Mouse (Mus musculus) liver, embryonic 16.5 days (tissue): ENCODE results near the gene Gm20696. TPM values are rescaled to one million over a fixed set of nuclear protein-coding genes. Genes with fewer than 3 reads are reported as not detected.

ENCODE experiments used
- ATAC-seq: fragments of 200-750 bp; cut with Nextera tagmentation; 2 replicates; pipeline ENCODE4 v1.8.0; 2017; ENCODE audit warnings: low read depth, mild to moderate bottlenecking, moderate number of reproducible peaks, moderate library complexity
- H3K27ac ChIP-seq: fragments of 300-500 bp; sonication (generic); 2 replicates; pipeline ENCODE4 v1.5.1; 2014; ENCODE audit warnings: mild to moderate bottlenecking, low read length
- H3K27me3 ChIP-seq: fragments of 300-500 bp; sonication (generic); 2 replicates; pipeline ENCODE4 v1.6.1; 2014; ENCODE audit warnings: low read depth, low read length, mixed read lengths; ENCODE audit not compliant: control insufficient read depth, insufficient read depth
- H3K36me3 ChIP-seq: fragments of 300-500 bp; sonication (generic); 2 replicates; pipeline ENCODE4 v1.6.1; 2014; ENCODE audit warnings: mild to moderate bottlenecking; ENCODE audit not compliant: control insufficient read depth, insufficient read depth
- H3K4me1 ChIP-seq: fragments of 300-500 bp; sonication (generic); 2 replicates; pipeline ENCODE4 v1.6.1; 2014; ENCODE audit warnings: low read depth, low read length, mixed read lengths; ENCODE audit not compliant: control insufficient read depth
- H3K4me2 ChIP-seq: fragments of 300-500 bp; sonication (generic); 2 replicates; pipeline ENCODE4 v1.6.1; 2014; ENCODE audit warnings: low read depth, low read length, mixed read lengths
- H3K4me3 ChIP-seq: fragments of 300-500 bp; sonication (generic); 2 replicates; pipeline ENCODE4 v1.5.1; 2014; ENCODE audit warnings: low read depth, mild to moderate bottlenecking, low read length
- H3K9ac ChIP-seq: fragments of 300-500 bp; sonication (generic); 2 replicates; pipeline ENCODE4 v1.6.1; 2014; ENCODE audit warnings: low read depth, low read length
- H3K9me3 ChIP-seq: fragments of 300-500 bp; sonication (generic); replicated peaks from 2 replicates; pipeline ENCODE4 v1.6.1; 2016; ENCODE audit warnings: low read length; ENCODE audit not compliant: control insufficient read depth
- WGBS: fragments of 180-500 bp; shearing (Covaris S2); extraction: QIAGEN DNeasy Blood & Tissue Kit; methylation state at CpG from one replicate; pipeline ENCODE4 v1.1.7; 2014; ENCODE audit not compliant: insufficient replicate concordance; 5-methylcytosine and 5-hydroxymethylcytosine counted together
- polyA plus RNA-seq: library from polyadenylated mRNA; unstranded; fragments of >200 nt; fragmentation: Nextera tagmentation; extraction: Ambion mirVana; gene quantifications from 2 replicates; pipeline ENCODE4 v1.2.1, GENCODE M21; 2015

Gm20696 gene
- polyA plus RNA-seq, 1 experiment from 2014 or later: 0.35 TPM

- Histone ChIP-seq H3K9me3 (no peaks in the 10 kb centered on the region), H3K4me1 (peaks cover 15% of the 10 kb centered on the region), H3K4me2 (no peak overlapping the region), H3K4me3 (no peak overlapping the region), H3K36me3 (no peaks in the 10 kb centered on the region), H3K9ac (no peak overlapping the region), H3K27me3 (no peaks in the 10 kb centered on the region), H3K27ac (no peak overlapping the region)
- ATAC-seq: no peak
- 48% methylated on average over 7 of the region's 7 CpGs for WGBS
These were observed 168.5 kb downstream of the Gm20696 start for GRCm38 (mm10) chr6:99498082-99498481.

GRCm38 (mm10) chr6:99496114-99496513, 170.5 kb downstream of the Gm20696 start:
- WGBS: 44% methylated on average over 5 of the region's 5 CpGs
- Histone ChIP-seq H3K9me3 (no peaks in the 10 kb centered on the region), H3K4me1 (peaks cover 12% of the 10 kb centered on the region), H3K4me2 (no peak overlapping the region), H3K4me3 (no peak overlapping the region), H3K9ac (no peak overlapping the region), H3K27ac (no peak overlapping the region), H3K27me3 (no peaks in the 10 kb centered on the region), H3K36me3 (no peaks in the 10 kb centered on the region)
- ATAC-seq: no peak

- ATAC-seq: peak; percentile 59
- H3K27ac ChIP-seq: 0 out of 2 replicates have a peak overlapping the region, but pooled peaks have one; percentile 16
- H3K27me3 ChIP-seq: no peaks in the 10 kb centered on the region
- H3K9ac ChIP-seq: no peak overlapping the region
- no peaks in the 10 kb centered on the region for H3K36me3 ChIP-seq
- no peak overlapping the region for H3K4me3 ChIP-seq
- H3K9me3 ChIP-seq: no peaks in the 10 kb centered on the region
- H3K4me1 ChIP-seq: peaks cover 19% of the 10 kb centered on the region
- no peak overlapping the region for H3K4me2 ChIP-seq
- 21% methylated on average over 3 of the region's 3 CpGs for WGBS
These were observed 173.7 kb downstream of the Gm20696 start for GRCm38 (mm10) chr6:99492937-99493336.

GRCm38 (mm10) chr6:99491979-99492544, 174.5 kb downstream of the Gm20696 start:
- peak overlapping the region; percentile 15; the same call in 1 of the 2 replicates for H3K27ac ChIP-seq
- peak; percentile 45; the same call in 1 of the 2 replicates for ATAC-seq
- 46% methylated on average over 6 of the region's 6 CpGs for WGBS
- H3K4me2 ChIP-seq: no peak overlapping the region
- H3K4me1 ChIP-seq: peaks cover 19% of the 10 kb centered on the region
- H3K36me3 ChIP-seq: no peaks in the 10 kb centered on the region
- H3K4me3 ChIP-seq: no peak overlapping the region
- H3K9ac ChIP-seq: no peak overlapping the region
- no peaks in the 10 kb centered on the region for H3K27me3 ChIP-seq
- no peaks in the 10 kb centered on the region for H3K9me3 ChIP-seq

GRCm38 (mm10) chr6:99491146-99491545, 175.5 kb downstream of the Gm20696 start:
- ATAC-seq: no peak
- Histone ChIP-seq H3K4me3 (no peak overlapping the region), H3K4me1 (peaks cover 19% of the 10 kb centered on the region), H3K9me3 (no peaks in the 10 kb centered on the region), H3K27ac (no peak overlapping the region), H3K9ac (no peak overlapping the region), H3K27me3 (no peaks in the 10 kb centered on the region), H3K36me3 (no peaks in the 10 kb centered on the region), H3K4me2 (no peak overlapping the region)
- WGBS: 73% methylated on average over 3 of the region's 3 CpGs

GRCm38 (mm10) chr6:99489900-99490648, 176.5 kb downstream of the Gm20696 start:
- Histone ChIP-seq H3K4me2 (no peak overlapping the region), H3K4me1 (peaks cover 19% of the 10 kb centered on the region), H3K27me3 (no peaks in the 10 kb centered on the region), H3K36me3 (no peaks in the 10 kb centered on the region), H3K9ac (no peak overlapping the region), H3K27ac (no peak overlapping the region), H3K9me3 (no peaks in the 10 kb centered on the region), H3K4me3 (no peak overlapping the region)
- 46% methylated on average over 8 of the region's 8 CpGs for WGBS
- ATAC-seq: no peak

GRCm38 (mm10) chr6:99489423-99489822, 177.2 kb downstream of the Gm20696 start:
- H3K4me2 ChIP-seq: no peak overlapping the region
- no peak for ATAC-seq
- no peaks in the 10 kb centered on the region for H3K36me3 ChIP-seq
- no peaks in the 10 kb centered on the region for H3K27me3 ChIP-seq
- no peak overlapping the region for H3K4me3 ChIP-seq
- peaks cover 22% of the 10 kb centered on the region for H3K4me1 ChIP-seq
- 55% methylated on average over 10 of the region's 10 CpGs for WGBS
- H3K9ac ChIP-seq: no peak overlapping the region
- H3K9me3 ChIP-seq: no peaks in the 10 kb centered on the region
- no peak overlapping the region for H3K27ac ChIP-seq

GRCm38 (mm10) chr6:99485884-99486640, 180.5 kb downstream of the Gm20696 start:
- 59% methylated on average over 12 of the region's 12 CpGs for WGBS
- no peak overlapping the region for H3K9ac ChIP-seq
- no peak for ATAC-seq

More at GRCm38 (mm10) chr6:99485884-99486640, 180.5 kb downstream of the Gm20696 start:
- Histone ChIP-seq H3K9me3 (no peaks in the 10 kb centered on the region), H3K4me1 (peaks cover 14% of the 10 kb centered on the region), H3K4me2 (no peak overlapping the region), H3K4me3 (no peak overlapping the region), H3K27me3 (no peaks in the 10 kb centered on the region), H3K36me3 (no peaks in the 10 kb centered on the region), H3K27ac (no peak overlapping the region; the same call in 1 of the 2 replicates)
